Mouse (Mus musculus) MEL (cell line): ENCODE results near the gene Glp1r.

Source experiments
- CHD1 ChIP-seq: IDR thresholded peaks from 2 replicates; pipeline ENCODE4 v1.6.1; 2012; ENCODE audit warnings: low read depth, mild to moderate bottlenecking, inconsistent platforms, low read length, improper control_type of control experiment
- CTCF ChIP-seq, 3 experiments: IDR thresholded peaks in 2 of 3; conservative IDR thresholded peaks in 1 of 3; 2 replicates each; pipeline ENCODE4 v1.5.1; 2011 to 2012; ENCODE audit warnings: low read length in 3 of 3, low read depth in 2 of 3, mild to moderate bottlenecking in 2 of 3, improper control_type of control experiment in 1 of 3, inconsistent platforms in 1 of 3, mixed read lengths in 1 of 3, moderate library complexity in 1 of 3; ENCODE audit not compliant: control insufficient read depth in 1 of 3, insufficient read depth in 1 of 3, poor library complexity in 1 of 3, severe bottlenecking in 1 of 3
- GABPA ChIP-seq: IDR thresholded peaks from 2 replicates; pipeline ENCODE4 v1.6.1; 2012; ENCODE audit warnings: low read depth, mild to moderate bottlenecking, inconsistent platforms, low read length, improper control_type of control experiment, moderate library complexity
- NELFE ChIP-seq: IDR thresholded peaks from 2 replicates; pipeline ENCODE4 v1.6.1; 2011; ENCODE audit warnings: low read depth, low read length, improper control_type of control experiment
- POLR2A ChIP-seq, 2 experiments: IDR thresholded peaks; 2 replicates each; pipeline ENCODE4 v1.6.1; 2011 to 2012; ENCODE audit warnings: low read length in 2 of 2, mild to moderate bottlenecking in 2 of 2, control low read depth in 1 of 2, improper control_type of control experiment in 1 of 2, low read depth in 1 of 2, moderate library complexity in 1 of 2; ENCODE audit not compliant: control insufficient read depth in 1 of 2, insufficient read depth in 1 of 2, poor library complexity in 1 of 2
- TBP ChIP-seq: IDR thresholded peaks from 2 replicates; pipeline ENCODE4 v1.8.0; 2011; ENCODE audit warnings: low read depth, low read length, improper control_type of control experiment
- USF1 ChIP-seq: IDR thresholded peaks from 2 replicates; pipeline ENCODE4 v1.6.1; 2014; ENCODE audit warnings: low read depth, mild to moderate bottlenecking, inconsistent platforms, low read length, improper control_type of control experiment, moderate library complexity
- ZKSCAN1 ChIP-seq: IDR thresholded peaks from 2 replicates; pipeline ENCODE4 v1.6.1; 2012; ENCODE audit warnings: low read depth, mild to moderate bottlenecking, inconsistent platforms, low read length, improper control_type of control experiment, moderate library complexity

- no peak for TF ChIP-seq CTCF (IDR thresholded peaks at IDR 0.05 in 2 of 3, conservative IDR thresholded peaks at IDR 0.05 in 1 of 3; ENCODE audit: control insufficient read depth in 1 of 3, insufficient read depth in 1 of 3, low read depth in 2 of 3, low read length in 3 of 3, poor library complexity in 1 of 3, severe bottlenecking in 1 of 3)
- no peak for TF ChIP-seq POLR2A (IDR thresholded peaks at IDR 0.05; ENCODE audit: control insufficient read depth in 1 of 2, insufficient read depth in 1 of 2, low read depth in 1 of 2, low read length in 2 of 2, poor library complexity in 1 of 2)
- TF ChIP-seq USF1: no peak
- TF ChIP-seq CHD1: no peak
- TF ChIP-seq TBP: no peak
- no peak for TF ChIP-seq ZKSCAN1
- no peak for TF ChIP-seq NELFE
- no peak for TF ChIP-seq GABPA
Observed at GRCm38 (mm10) chr17:30910866-30911731, 9.5 kb downstream of the Glp1r start.
